Mouse (Mus musculus) left cerebral cortex, adult 9 months (tissue): Measurements from ENCODE around the gene Ppp2r3d.
A peak's percentile ranks its signal among the peaks of the same experiment; 100 is the strongest.
"Not testable (repeated sequence)": the region's sequence is repeated elsewhere in the genome, so short reads cannot be mapped to it uniquely, and the experiment has no call there.

Experiments
- DNase-seq, 2 experiments: peaks; one replicate each; pipeline ENCODE4 v3.0.0; 2022; ENCODE audit warnings: low spot score in 2 of 2

The Ppp2r3d gene

DNA sequence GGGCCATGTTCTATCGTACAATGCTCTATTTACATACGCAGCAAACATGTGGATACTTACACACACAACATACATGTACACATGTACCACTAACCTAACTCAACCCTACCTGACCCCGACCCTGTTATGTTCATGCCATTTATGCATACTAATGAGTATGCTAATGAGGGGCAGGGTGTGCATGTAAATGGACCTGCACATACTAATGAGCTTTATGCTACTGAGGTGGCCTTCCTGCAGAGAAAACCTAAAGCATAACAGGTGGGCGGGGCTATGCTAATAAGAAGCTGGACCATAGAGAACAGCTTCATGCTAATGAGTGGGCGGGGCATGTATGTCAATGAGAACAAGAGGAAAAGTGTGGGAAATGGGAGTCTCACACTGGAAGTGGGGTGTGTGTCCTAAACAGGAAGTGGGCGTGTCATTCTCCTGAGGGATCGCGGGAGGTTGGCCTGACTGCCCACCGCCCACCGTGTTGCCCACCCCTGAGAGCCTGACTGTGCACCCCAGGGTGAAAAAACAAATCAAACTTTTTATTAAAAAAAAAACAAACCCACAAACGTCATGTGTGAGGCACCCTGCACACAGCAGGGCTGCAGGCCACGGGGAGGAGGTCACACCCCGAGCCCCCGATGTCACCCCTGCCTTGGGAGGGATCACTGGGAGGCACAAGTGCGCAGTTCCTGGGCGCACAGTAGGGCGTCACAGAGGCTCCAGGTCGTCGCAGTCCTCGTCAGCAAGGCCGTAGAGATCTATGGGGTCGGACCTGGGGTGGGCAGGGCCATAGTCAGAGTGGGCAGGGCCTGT lies at the start of gene Ppp2r3d:
Gene Ppp2r3d (minus strand): TSS at position 803 of the 807 bp plus-strand sequence.
- no peak for DNase-seq

DNA sequence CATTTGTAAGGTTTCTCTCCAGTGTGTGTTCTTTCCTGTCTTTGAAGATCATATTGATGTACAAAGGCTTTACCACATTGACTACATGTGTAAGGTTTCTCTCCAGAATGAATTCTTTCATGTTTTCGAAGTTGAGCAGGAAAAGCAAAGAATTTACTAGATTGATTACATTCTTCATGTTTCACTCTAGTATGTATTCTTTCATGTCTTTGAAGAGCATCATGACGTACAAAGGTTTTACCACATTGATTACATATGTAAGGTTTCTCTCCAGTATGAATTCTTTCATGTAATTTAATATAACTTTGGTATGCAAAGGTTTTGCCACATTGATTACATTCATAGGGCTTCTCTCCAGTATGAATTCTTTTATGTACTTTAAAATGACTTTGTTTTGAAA lies 17.0 kb upstream of the Ppp2r3d start, which contains the start of gene Gm21836:
Gene Gm21836 (minus strand): TSS at position 101 of the 400 bp plus-strand sequence.
- DNase-seq: not testable (repeated sequence)

DNA sequence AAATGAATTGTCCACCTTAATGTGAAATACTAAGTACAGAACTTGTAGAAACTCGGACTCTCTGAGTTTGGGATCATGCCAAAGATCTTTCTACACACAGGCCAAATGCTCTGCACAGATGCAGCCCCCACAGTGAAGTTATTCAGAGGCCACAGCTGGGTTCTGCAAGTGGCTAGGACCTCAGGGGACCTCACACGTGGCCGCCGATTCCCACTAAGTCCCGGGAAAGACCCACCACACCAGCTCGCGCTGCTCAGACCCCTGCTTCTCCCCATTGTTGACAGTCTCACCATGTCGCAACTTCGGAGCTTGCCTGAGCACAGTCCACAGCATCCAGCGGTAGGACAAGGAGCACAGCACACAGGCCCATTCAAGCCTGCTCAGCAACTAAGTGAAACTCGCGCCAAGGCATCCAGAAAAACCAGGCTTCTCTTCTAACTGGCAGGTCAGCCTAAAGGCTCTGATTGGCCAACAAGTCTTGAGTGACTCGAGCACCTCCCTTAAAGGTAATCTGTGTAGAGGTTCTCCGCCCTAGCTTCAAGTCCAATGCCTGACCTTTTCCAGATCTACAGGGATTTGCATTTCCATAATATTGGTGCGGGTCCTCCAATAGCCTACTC lies 3.8 kb upstream of the Ppp2r3d start:
- DNase-seq: not testable (repeated sequence)

DNA sequence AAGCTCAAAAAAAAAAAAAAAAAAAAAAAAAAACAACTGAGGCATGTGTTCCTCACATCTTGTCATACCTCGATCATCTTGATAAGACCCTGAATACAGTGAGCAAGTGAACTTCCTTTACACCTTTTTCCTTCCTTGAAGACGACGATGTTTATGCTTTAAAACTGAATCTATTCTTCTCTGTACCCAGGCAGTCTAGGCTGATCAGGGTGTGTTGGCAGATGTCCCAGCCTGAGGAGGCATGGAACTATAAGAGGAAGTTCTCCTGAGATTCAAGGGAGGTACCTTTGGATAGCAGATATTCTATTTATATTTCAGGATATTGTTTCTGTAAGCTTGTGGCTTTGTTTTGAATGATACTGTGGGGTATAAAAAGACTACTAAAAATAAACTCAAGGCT lies 1.4 kb upstream of the Ppp2r3d start:
- DNase-seq: peak in 1 of 2 experiments; percentile 44

DNA sequence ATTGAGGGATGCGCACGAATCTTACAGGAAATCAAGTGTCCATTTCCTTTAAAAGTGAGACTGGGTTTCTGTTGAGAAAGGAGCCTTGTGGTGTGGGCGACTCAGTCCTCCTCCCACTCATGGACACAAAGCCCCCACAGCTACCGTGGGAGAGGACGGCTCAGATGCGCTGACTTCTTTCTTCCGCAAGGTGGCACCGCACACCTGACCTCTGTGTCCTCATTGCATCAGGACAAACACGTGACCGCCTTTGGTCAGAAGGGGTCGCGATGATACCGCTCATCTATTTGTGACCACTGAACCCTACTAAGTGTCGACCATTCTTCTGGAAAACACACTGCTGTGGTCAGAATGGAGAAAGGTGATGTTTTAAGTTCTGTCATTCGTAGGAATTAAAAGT lies 1.0 kb downstream of the Ppp2r3d start:
- DNase-seq: no peak

DNA sequence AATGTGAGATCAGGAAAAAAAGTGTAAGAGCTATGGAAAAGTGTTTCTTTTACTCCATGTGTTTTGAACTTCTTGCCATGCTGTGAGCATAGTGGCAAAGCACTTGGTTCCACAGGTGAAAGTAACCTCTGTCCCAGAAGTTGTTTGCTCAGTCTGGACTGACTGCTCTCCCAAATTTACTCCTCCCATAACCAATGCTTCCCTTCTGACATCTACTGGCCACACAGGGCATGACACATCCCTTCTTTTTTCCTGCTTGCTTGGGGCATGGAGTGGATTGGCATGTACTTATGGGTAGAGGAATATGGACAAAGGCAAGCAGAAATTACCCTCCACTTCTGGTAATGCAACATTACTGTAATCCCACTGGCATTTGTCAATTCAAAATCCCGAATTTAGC lies 20.1 kb downstream of the Ppp2r3d start:
- DNase-seq: peak in 1 of 2 experiments; percentile 10

DNA sequence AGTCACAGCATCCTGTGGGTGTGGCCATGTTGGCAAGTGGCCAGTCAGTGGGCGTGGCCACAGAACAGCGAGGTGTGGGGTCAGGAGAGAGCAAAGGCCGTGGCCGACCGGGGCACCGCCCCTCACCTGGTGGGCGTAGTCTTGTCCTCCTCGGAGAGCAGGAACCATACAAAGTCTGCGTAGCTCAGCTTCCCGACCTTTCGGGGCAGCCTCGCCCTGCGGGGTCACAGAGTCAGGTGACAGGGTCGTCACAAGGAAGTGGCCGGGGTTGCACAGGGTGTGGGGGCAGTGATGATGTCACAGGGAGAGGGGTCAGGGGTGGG lies 34.2 kb downstream of the Ppp2r3d start:
- peak; percentile 3 to 14 for DNase-seq

DNA sequence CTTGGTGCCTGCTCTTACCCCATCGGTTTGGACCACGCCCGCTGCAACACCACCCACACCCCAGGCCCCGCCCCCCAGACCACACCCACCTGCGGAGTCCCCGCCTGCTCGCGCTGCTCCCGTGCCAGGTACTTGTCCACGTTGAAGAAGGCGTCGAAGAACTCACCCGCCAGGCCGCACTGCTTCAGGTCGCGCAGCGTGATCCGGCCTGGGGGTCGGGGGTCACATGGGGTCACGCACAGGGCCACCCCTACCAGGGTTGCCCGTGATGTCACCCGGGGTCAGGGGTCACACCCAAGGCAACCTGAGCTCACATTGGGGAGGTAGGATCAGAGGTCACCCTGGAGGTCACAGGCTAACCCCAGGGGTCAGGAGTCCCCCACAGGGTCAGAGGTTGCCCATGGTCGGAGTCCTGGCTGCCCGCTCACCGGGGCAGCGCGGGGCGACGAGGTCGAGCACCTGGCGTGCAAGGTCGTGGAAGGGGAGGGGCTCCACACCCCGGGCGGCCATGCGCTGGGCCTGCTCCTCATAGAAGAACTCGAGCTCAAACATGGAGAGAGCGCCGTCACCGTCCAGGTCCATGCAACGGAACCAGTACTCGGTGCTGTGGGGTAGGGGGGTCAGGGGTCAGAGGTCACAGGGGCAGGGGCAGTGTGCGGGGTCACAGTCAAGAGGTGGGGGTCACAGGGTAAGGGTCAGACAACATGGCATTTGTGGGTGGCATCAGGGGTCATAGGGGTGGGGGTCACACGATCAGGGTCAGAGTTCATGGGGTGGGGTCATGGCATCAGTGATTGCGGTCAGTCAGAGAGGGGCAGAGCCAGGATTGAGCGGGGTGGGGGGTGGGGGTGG lies 34.8 kb downstream of the Ppp2r3d start:
- peak; percentile 11 to 20 for DNase-seq

DNA sequence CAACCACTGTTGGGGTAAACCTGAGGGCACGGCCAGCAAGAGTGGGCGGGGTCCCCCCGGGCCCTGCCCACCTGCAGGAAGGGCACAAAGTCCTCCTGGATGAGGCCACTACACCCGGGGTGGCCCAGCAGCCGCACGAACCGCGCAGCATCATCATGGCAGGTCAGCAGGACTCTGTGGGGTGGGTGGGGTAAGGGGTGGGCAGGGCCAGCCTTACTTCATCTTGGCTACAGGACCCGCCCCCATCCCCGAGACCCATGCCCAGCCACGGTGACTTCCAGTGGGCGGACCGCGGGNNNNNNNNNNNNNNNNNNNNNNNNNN lies 36.0 kb downstream of the Ppp2r3d start:
- DNase-seq: no peak

DNA sequence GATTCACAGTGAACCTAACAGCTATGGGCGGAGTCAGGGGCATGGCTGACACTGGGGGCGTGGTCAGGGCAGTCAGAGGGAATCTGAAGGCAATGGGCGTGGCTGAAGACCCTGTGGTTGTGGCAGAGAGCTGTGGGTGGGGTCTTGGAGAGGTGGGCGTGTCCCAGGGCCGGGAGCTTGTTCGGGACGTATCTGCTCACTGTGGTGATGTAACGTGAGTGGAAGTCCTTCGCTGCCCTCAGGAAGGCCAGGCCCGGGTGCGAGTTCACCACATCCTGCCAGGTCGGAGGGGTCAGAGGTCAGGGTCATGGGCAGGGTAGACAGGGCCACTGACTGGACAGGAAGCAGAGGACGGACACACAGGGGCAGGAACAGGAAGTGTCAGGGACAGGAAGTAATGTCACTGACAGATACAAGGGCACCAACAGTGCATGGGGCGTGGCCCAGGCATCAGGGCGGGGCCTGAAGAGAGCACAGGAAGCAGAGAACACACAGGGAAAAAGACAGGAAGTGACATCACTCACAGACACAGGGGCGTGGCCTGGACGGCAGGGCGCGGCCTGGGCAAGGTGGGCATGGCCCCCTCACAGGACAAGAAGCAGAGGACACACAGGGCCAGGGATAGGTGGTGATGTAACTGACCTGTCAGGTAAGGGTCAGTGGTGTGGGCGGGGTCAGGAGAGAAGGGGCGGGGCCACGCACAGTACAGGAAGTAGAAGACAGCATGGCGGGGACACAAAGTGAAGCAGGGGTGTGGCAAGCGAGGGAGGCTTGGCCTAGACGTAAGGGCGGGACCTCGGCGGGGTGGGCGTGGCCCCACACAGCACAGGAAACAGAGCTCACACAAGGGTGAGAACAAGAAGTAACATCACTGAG lies 36.6 kb downstream of the Ppp2r3d start:
- DNase-seq: peak; percentile 39 to 50

DNA sequence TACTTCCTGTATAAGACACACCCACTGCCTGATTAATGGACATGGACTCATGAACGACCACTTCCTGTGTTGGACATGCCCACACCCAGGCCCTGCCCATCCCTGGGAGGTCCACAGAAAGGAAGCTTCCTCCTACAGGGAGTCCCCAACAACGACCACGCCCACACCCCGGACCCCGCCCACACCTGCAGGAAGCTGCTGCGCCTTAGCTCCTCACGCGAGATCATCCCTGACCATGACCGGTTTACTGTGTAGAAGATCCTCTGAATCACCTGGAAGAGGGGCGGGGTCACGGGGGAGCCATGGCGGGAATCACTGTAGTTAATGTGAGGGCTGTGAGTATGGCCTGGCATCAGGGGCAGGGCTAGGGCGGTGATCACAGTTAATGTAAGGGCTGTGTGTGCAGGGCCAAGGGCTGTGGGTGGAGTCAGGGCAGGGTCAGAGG lies 37.3 kb downstream of the Ppp2r3d start:
- DNase-seq: peak; percentile 15 to 32

DNA sequence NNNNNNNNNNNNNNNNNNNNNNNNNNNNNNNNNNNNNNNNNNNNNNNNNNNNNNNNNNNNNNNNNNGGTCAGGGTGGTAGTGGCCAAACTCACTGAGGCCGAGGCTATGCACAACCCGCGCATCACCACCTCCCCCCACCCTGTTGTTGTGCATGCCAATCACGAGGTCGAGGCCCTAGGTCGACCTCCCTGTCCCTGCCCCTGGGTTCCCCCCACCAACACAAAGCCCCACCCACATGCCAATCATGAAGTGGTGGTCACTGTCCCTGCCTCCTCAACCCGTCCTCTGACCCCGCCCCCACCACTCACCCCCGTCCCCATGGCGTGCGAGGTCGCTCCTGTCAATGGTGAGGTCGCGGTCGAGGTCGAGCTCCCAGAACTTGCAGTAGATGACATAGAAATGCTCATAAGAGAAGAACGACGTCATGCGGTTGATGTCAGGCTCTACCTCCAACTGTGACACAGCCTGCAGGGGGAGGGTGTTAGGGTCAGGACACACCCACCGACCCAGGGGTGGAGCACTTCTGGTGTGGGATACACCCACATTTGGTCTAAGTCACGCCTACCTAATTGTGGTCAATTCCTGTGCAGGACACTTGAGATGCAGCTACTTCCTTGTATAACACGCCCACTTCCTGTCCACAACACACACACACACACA lies 37.9 kb downstream of the Ppp2r3d start:
- DNase-seq: peak; percentile 2 to 3

DNA sequence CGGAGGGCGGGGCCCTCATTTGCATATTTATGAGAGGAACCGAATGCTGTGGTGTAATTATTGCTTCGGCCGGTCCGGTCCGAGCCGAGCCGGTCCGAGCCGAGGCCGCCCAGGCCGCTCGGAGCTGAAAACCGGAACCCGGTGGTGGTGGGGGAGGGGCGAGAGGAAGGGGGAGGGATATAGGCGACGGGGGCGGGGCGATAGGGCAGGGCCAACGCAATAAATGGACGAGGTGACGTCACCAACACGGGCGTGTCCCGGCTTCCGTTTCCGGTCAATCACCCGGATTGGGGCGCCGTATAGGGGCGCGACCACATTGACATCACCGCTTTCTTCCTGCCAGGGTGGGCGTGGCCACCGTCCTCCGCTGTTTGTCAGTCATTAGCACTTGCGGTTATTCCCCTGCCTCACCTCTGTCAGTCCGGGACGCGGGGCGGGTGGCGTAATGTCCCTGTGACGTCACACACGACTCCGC lies 51.2 kb downstream of the Ppp2r3d start:
- DNase-seq: peak; percentile 90 to 95

DNA sequence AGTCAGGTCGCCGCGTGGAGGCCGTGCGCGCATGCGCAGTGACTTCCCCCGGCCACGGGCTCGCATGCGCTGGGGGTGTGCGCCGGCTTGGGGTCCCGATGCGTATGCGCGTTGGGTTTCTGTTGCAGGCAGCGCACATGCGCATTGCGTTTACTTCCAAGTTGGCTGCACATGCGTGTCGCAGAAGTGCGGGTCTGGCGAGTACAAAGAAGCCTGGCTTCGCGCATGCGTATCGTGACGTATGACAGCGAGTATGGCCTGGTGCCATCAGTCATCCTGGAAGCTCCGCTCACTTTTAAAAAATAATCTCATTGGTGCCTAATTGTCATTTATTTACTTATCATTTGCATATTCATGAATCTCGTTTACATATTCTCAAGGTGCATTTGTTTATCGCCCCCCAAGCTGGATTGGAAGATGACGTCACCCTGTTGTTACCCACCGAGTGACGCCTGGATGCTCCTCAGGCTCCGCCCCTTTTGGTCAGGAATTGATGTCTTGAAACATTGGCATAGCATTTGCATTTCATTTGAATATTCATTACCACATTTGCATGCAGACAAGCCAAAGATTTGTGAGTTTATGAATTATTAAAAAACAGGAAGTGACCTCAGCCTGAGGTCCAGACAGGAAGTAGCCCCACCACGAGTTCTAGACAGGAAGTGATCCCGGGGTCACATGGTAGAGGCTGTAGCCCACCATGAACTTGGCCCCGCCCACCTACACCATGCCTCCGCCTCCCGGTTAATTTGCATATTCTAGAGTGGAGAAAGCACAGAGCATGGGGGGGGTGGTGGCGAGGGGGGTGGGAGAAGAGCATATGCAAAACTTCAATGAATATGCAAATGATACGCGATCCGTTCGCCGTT lies 51.9 kb downstream of the Ppp2r3d start:
- DNase-seq: peak; percentile 99 to 100

DNA sequence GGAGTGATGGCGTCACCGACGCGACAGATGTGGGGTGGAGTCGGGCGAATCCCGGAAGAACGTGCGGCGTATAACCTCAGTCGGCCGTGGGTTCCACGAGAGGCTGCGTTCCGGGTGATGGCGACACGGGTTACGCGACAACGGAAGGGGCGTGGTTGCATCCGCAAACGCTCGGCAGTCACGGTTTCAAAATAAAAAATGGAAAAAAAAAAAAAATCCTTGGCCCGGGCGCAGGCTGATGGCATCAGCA lies 52.5 kb downstream of the Ppp2r3d start:
- DNase-seq: no peak

DNA sequence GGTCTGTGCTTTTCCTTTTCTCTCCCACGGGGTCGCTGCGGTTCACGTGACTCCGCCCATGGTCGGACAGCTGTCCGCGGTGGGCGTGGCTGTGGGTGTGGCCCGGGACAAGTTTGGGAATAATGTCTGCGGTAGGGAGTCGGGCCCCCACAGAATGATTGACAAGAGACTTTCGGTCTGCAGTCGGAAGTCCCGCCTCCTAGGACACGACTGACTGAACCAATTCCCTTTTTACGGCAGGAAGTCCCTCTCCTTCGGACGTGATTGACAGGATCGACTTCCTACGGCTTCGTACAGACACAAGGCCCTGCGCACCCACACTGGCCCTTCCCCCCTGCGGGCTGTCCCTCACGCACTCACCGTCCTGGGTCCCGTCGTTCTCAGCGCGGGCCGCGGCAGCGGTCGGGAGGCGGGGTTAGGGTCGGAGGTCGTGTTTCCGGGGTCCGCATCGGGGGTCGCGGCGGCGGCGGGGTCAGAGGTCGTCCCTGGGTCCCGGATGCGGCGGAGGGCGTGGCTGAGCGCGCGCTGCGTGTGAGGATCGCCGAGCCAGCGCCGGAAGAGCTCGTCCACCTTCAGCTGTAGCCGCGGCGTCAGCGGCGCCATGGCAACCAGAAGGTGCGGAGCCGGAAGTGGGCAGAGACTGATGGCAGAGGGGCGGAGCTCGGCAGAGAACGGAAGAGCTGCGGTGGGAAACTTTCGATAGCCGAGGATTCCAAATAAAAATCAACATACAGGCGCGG lies 53.0 kb downstream of the Ppp2r3d start:
- peak; percentile 97 to 98 for DNase-seq

DNA sequence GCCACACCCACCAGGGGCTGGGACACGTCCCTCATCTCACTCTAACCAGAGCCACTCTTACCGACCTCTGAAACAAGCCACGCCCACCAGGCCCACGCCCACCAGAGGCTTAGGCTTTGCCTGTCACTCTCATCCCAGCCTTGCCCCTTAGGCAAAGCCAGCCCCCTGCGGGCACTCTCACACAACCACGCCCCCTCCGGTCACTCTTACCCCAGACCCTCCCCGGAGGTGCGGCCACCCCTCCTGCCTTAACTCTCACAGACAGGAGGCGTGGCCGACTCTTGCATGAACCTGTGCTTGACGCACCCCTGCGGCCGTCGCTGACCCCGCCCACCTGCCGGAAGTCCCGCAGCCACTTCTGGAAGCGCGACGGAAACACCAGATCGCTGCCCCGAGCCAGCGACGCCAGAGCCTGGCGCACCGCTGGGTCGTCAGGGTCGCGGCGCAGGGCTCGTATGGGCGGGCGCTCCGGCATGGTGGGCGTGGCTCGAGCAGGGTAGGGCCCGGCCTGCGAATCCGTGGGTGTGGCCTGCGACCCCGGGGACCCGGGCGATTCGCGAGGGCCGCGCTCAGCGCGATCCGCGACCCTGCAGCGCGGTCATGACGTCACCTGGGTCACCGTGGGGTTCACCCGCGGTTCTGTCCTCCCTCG lies 53.7 kb downstream of the Ppp2r3d start:
- DNase-seq: peak; percentile 93

DNA sequence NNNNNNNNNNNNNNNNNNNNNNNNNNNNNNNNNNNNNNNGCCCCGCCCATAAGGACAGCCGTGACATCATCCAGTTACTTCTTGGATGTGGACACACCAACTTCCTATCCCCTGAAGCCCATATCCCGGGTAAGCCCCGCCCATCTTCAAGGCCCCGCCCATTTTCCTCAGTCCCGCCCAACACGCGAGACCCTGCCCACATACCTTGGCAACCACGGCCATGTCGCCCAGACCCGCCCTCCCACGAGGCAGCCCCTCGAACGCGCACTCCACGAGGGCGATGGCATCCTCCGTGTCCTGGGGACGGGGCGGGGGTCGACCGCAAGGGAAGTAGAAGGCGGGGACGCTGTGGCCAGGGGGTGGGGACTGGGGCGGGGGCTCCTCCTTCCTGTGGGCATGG lies 54.3 kb downstream of the Ppp2r3d start:
- DNase-seq: peak; percentile 56 to 68

DNA sequence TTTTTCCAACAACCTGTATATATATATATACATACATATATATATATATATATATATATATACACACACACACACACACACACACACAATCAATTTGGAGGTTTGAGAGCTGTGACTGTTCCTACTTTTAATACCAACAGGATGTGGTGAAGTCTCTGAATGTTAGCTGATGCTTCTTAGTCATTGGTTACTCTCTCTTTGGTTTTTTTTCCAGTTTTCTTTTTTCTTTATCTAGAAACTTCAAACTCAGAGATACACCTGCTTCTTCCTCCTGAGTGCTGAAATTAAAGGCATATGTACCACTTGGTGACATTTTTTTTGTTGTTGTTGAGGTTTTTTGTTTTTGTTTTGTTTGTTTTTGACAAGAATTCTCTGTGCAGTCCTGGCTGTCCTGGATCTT lies 63.8 kb downstream of the Ppp2r3d start:
- no peak for DNase-seq
